Mouse (Mus musculus): ENCODE results near the gene Gm37240. TPM values are rescaled to one million over a fixed set of nuclear protein-coding genes. Genes with fewer than 3 reads are reported as not detected.

Gm37240 gene
- polyA plus RNA-seq, 1 experiment from 2014 or later, result 1.1 TPM

- no peak overlapping the region for H3K9ac ChIP-seq
- WGBS, result 87% methylated on average over 4 of the region's 4 CpGs
- H3K27ac ChIP-seq, result no peak overlapping the region
- H3K9me3 ChIP-seq, result no peaks in the 10 kb centered on the region
- no peak overlapping the region for H3K4me2 ChIP-seq (replicated peaks)
- H3K36me3 ChIP-seq, result no peaks in the 10 kb centered on the region
- H3K27me3 ChIP-seq (replicated peaks), result no peaks in the 10 kb centered on the region
- no peak overlapping the region for H3K4me3 ChIP-seq
- no peaks in the 10 kb centered on the region for H3K4me1 ChIP-seq
- no peak for ATAC-seq (ENCODE audit: low FRiP score, low read depth)
Observed at GRCm38 (mm10) chr3:85148816-85149215, 738.5 kb downstream of the Gm37240 start.

GRCm38 (mm10) chr3:85148038-85148550, 739.2 kb downstream of the Gm37240 start:
- Histone ChIP-seq H3K27ac (no peak overlapping the region), H3K4me3 (no peak overlapping the region), H3K9ac (no peak overlapping the region), H3K9me3 (no peaks in the 10 kb centered on the region), H3K36me3 (no peaks in the 10 kb centered on the region), H3K4me2 (replicated peaks) (no peak overlapping the region), H3K4me1 (no peaks in the 10 kb centered on the region), H3K27me3 (replicated peaks) (no peaks in the 10 kb centered on the region)
- ATAC-seq (ENCODE audit: low FRiP score, low read depth), result no peak
- 83% methylated on average over 6 of the region's 6 CpGs for WGBS

- Histone ChIP-seq H3K9ac (no peak overlapping the region), H3K27ac (no peak overlapping the region), H3K4me3 (no peak overlapping the region), H3K36me3 (no peaks in the 10 kb centered on the region), H3K9me3 (no peaks in the 10 kb centered on the region), H3K4me1 (no peaks in the 10 kb centered on the region), H3K27me3 (replicated peaks) (no peaks in the 10 kb centered on the region), H3K4me2 (replicated peaks) (no peak overlapping the region)
- ATAC-seq (ENCODE audit: low FRiP score, low read depth), result no peak
- 42% methylated on average over 7 of the region's 7 CpGs for WGBS
Observed at GRCm38 (mm10) chr3:85145568-85145967, 741.8 kb downstream of the Gm37240 start.

- H3K4me2 ChIP-seq (replicated peaks), result no peak overlapping the region
- H3K27me3 ChIP-seq (replicated peaks), result no peaks in the 10 kb centered on the region
- no peak overlapping the region for H3K27ac ChIP-seq
- 80% methylated on average over 4 of the region's 4 CpGs for WGBS
- no peaks in the 10 kb centered on the region for H3K36me3 ChIP-seq
- H3K4me1 ChIP-seq, result no peaks in the 10 kb centered on the region
- no peaks in the 10 kb centered on the region for H3K9me3 ChIP-seq
- no peak for ATAC-seq (ENCODE audit: low FRiP score, low read depth)
- no peak overlapping the region for H3K4me3 ChIP-seq
- no peak overlapping the region for H3K9ac ChIP-seq
Observed at GRCm38 (mm10) chr3:85145076-85145475, 742.2 kb downstream of the Gm37240 start.

GRCm38 (mm10) chr3:85144425-85144824, 742.9 kb downstream of the Gm37240 start:
- Histone ChIP-seq H3K36me3 (no peaks in the 10 kb centered on the region), H3K27ac (no peak overlapping the region), H3K4me1 (no peaks in the 10 kb centered on the region), H3K4me2 (replicated peaks) (no peak overlapping the region), H3K9ac (no peak overlapping the region), H3K4me3 (no peak overlapping the region), H3K9me3 (no peaks in the 10 kb centered on the region), H3K27me3 (replicated peaks) (no peaks in the 10 kb centered on the region)
- 86% methylated on average over 3 of the region's 3 CpGs for WGBS
- no peak for ATAC-seq (ENCODE audit: low FRiP score, low read depth)

GRCm38 (mm10) chr3:85140488-85140887, 746.8 kb downstream of the Gm37240 start:
- Histone ChIP-seq H3K36me3 (no peaks in the 10 kb centered on the region), H3K4me1 (no peaks in the 10 kb centered on the region), H3K27me3 (replicated peaks) (no peaks in the 10 kb centered on the region), H3K4me3 (no peak overlapping the region), H3K9ac (no peak overlapping the region), H3K9me3 (no peaks in the 10 kb centered on the region), H3K4me2 (replicated peaks) (no peak overlapping the region), H3K27ac (no peak overlapping the region)
- 43% methylated on average over 7 of the region's 7 CpGs for WGBS
- ATAC-seq (ENCODE audit: low FRiP score, low read depth), result no peak

- H3K4me2 ChIP-seq (replicated peaks), result no peak overlapping the region
- H3K27ac ChIP-seq, result no peak overlapping the region
- H3K9ac ChIP-seq, result no peak overlapping the region
- H3K27me3 ChIP-seq (replicated peaks), result no peaks in the 10 kb centered on the region
- ATAC-seq (ENCODE audit: low FRiP score, low read depth), result no peak
- H3K36me3 ChIP-seq, result no peaks in the 10 kb centered on the region
- H3K9me3 ChIP-seq, result no peaks in the 10 kb centered on the region
- H3K4me1 ChIP-seq, result no peaks in the 10 kb centered on the region
- H3K4me3 ChIP-seq, result no peak overlapping the region
- 47% methylated on average over 2 of the region's 2 CpGs for WGBS
Observed at GRCm38 (mm10) chr3:85138407-85138806, 748.9 kb downstream of the Gm37240 start.

- H3K9me3 ChIP-seq, result no peaks in the 10 kb centered on the region
- no peak overlapping the region for H3K9ac ChIP-seq
- no peak overlapping the region for H3K27ac ChIP-seq
- no peaks in the 10 kb centered on the region for H3K27me3 ChIP-seq (replicated peaks)
- ATAC-seq (ENCODE audit: low FRiP score, low read depth), result no peak
- H3K36me3 ChIP-seq, result no peaks in the 10 kb centered on the region
- H3K4me1 ChIP-seq, result no peaks in the 10 kb centered on the region
- 86% methylated on average over 4 of the region's 4 CpGs for whole genome bisulfite sequencing
- H3K4me3 ChIP-seq, result no peak overlapping the region
- no peak overlapping the region for H3K4me2 ChIP-seq (replicated peaks)
Observed at GRCm38 (mm10) chr3:85133561-85133960, 753.8 kb downstream of the Gm37240 start.

GRCm38 (mm10) chr3:85131878-85132277, 755.4 kb downstream of the Gm37240 start:
- Histone ChIP-seq H3K36me3 (no peaks in the 10 kb centered on the region), H3K4me3 (no peak overlapping the region), H3K27ac (no peak overlapping the region), H3K4me2 (replicated peaks) (no peak overlapping the region), H3K9ac (no peak overlapping the region), H3K27me3 (replicated peaks) (no peaks in the 10 kb centered on the region), H3K4me1 (no peaks in the 10 kb centered on the region), H3K9me3 (no peaks in the 10 kb centered on the region)
- 83% methylated on average over 7 of the region's 7 CpGs for WGBS
- ATAC-seq (ENCODE audit: low FRiP score, low read depth), result no peak

GRCm38 (mm10) chr3:85128546-85128945, 758.8 kb downstream of the Gm37240 start:
- H3K4me3 ChIP-seq, result no peak overlapping the region
- H3K9ac ChIP-seq, result no peak overlapping the region
- H3K27ac ChIP-seq, result no peak overlapping the region
- no peak overlapping the region for H3K4me2 ChIP-seq (replicated peaks)
- H3K27me3 ChIP-seq (replicated peaks), result no peaks in the 10 kb centered on the region
- no peaks in the 10 kb centered on the region for H3K4me1 ChIP-seq
- no peaks in the 10 kb centered on the region for H3K36me3 ChIP-seq
- 83% methylated on average over 8 of the region's 8 CpGs for WGBS
- H3K9me3 ChIP-seq, result no peaks in the 10 kb centered on the region
- no peak for ATAC-seq (ENCODE audit: low FRiP score, low read depth)

- Histone ChIP-seq H3K27ac (no peak overlapping the region), H3K9ac (no peak overlapping the region), H3K4me2 (replicated peaks) (no peak overlapping the region), H3K27me3 (replicated peaks) (no peaks in the 10 kb centered on the region), H3K4me3 (no peak overlapping the region), H3K36me3 (no peaks in the 10 kb centered on the region), H3K4me1 (no peaks in the 10 kb centered on the region), H3K9me3 (no peaks in the 10 kb centered on the region)
- 88% methylated on average over 7 of the region's 7 CpGs for WGBS
- ATAC-seq (ENCODE audit: low FRiP score, low read depth), result no peak
Observed at GRCm38 (mm10) chr3:85126970-85127369, 760.3 kb downstream of the Gm37240 start.

- H3K4me3 ChIP-seq, result no peak overlapping the region
- H3K4me1 ChIP-seq, result no peaks in the 10 kb centered on the region
- H3K36me3 ChIP-seq, result no peaks in the 10 kb centered on the region
- WGBS, result 85% methylated on average over 5 of the region's 5 CpGs
- H3K9ac ChIP-seq, result no peak overlapping the region
- ATAC-seq (ENCODE audit: low FRiP score, low read depth), result no peak
- H3K27ac ChIP-seq, result no peak overlapping the region
- H3K27me3 ChIP-seq (replicated peaks), result no peaks in the 10 kb centered on the region
- no peak overlapping the region for H3K4me2 ChIP-seq (replicated peaks)
- no peaks in the 10 kb centered on the region for H3K9me3 ChIP-seq
Observed at GRCm38 (mm10) chr3:85125471-85125870, 761.8 kb downstream of the Gm37240 start.

- Histone ChIP-seq H3K9me3 (no peaks in the 10 kb centered on the region), H3K36me3 (no peaks in the 10 kb centered on the region), H3K27me3 (replicated peaks) (no peaks in the 10 kb centered on the region), H3K4me1 (no peaks in the 10 kb centered on the region), H3K9ac (no peak overlapping the region), H3K4me2 (replicated peaks) (no peak overlapping the region), H3K27ac (no peak overlapping the region), H3K4me3 (no peak overlapping the region)
- no peak for ATAC-seq (ENCODE audit: low FRiP score, low read depth)
- WGBS, result 77% methylated on average over 6 of the region's 6 CpGs
Observed at GRCm38 (mm10) chr3:85124924-85125323, 762.4 kb downstream of the Gm37240 start.

Measured in neural tube, embryonic 12.5 days (tissue).